Mouse (Mus musculus): ENCODE measurements at regions not wholly inside any gene's neighbourhood (a gene's known extent, or its start where the extent isn't known, plus 50 kb on each side); places are given as distances from the start of the nearest gene placed in this dataset.
A peak's percentile ranks its signal among the peaks of the same experiment; 100 is the strongest.

DNA sequence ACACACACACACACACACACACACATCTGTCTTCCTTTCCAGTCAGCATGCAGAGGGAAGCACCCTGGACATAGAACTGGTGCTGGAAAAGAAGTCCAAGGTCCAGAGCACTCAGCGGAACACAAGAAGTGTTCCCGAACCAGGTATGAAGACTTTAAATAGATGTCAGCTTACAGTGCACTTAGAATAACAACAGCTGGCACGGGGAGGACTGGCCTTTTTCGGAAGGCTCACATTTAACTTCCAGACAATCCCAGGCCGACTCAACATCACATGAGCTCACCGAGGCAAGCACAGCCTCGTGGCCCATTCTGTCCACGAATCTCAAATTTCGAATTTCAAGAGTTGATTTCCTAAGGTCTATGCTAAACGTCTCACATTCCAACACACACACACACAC, 70.9 kb upstream of the Slc25a33 start:
- no peak for DNase-seq (ENCODE audit: low spot score in 2 of 2)

DNA sequence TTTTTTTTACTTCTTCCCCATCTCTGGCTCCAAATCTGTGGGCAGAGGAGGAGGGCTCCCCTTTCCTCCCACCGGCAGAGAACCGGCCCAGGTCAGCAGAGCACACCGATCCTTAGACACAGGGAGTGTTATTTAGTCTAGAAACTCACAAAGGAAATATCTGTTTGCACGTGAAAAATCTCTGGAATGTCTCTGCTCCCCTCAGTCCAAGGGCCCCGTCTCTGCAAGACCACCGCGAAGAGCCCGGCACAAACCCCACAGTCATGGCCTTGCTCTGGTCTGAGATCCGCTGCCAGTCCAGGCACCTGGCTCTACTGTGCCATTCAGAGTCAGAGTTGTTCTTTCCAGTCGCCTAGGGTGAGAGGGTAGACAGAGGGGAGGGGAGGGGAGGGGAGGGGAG, 69.7 kb upstream of the Slc25a33 start:
- DNase-seq (ENCODE audit: low spot score in 2 of 2) = no peak

DNA sequence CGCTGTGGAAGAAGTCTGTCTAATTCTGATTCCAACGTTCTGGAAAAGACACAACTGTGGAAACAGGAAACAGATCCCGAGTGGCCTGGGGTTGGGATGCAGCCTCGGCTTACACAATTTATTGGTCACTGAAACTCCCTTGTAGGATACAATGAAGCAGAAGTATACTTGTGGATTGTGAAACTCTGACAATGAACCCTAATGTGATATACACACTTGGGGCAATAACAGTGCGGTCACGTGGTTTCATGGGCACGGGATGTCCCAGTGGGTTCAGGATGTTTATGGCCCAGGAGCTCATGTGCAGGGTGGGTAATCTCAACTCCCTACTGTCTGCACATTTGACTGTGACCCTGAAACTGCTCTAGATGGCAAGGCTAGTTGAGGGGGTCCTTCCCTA, 68.8 kb upstream of the Slc25a33 start:
- no peak for DNase-seq (ENCODE audit: low spot score in 2 of 2)

DNA sequence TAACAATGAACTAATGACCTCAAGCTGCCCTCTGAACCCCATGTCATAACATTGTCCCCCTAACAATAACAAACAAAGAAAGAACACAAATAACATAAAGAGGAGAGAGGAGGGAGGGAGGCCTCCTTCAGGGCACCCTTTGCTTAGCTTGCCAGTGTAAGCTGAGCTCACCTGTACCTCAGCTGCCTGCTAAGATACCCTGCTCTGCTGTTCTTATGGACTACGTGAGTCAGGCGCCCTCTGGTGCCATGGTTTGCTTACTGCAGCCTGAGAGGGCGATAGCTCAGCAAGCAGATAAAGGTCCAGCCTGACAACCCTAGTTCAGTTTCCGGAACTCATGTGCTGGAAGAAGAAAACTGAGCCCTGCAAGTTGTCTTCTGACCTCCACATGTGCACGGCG, 67.8 kb upstream of the Slc25a33 start:
- DNase-seq (ENCODE audit: low spot score in 2 of 2) = peak in 1 of 2 experiments; percentile 38

DNA sequence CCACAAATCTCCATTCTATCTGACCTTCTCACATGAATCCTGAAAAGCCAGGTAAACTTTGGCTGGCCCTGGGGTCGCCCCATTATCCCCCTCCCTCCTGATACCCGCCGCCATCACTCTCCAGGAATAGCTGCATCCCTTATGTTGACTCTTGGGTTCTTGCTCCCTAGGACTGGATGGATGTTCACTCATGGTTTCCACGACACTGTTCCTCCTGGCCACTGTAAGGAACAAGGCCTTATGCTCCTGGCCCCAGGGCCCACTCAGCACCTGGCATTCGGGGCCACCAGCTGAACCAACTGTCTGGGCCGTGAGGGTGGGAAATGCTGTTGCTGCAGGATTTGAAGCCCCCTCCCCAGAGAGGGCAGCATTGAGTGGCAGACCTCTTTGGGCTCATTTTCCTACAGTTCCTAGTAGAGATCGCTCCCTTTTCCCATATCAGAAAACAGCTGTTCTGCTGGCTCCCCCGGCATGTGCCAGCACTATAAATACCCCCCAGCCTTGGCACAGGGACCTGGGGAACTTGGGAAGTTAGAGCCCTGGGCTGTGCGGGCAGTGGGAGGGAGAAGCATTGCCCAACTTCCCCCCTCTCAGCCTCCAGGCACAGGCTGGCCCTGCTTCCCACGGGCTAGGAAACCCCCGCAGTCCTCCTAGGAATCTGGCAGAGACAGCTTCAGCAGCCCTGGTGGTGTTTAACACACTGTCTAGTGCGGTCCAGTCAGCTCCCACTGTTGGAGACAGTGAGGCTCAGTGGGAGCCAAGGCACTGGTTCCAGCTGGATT, 66.6 kb upstream of the Slc25a33 start:
- peak; percentile 81 to 87 for DNase-seq (ENCODE audit: low spot score in 2 of 2)

DNA sequence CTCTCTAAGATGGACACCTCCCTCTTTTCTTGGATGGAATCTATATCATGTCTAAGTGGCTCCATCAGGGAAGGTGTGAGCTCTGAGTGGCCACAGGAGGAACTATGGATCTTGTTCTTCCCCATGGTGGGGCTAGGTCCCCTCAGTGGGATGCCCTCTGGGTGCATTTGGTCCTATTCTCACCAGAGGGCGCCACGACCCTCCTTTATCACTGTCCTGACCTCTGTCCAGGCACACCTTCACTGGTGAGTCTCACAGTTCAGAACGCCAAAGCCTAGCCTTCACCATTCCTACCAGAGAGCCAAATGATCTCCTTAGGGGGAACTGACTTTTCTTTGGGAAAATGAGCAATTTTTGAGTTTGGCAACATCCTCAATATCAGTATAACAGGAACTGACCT, 64.6 kb upstream of the Slc25a33 start:
- no peak for DNase-seq (ENCODE audit: low spot score in 2 of 2)

DNA sequence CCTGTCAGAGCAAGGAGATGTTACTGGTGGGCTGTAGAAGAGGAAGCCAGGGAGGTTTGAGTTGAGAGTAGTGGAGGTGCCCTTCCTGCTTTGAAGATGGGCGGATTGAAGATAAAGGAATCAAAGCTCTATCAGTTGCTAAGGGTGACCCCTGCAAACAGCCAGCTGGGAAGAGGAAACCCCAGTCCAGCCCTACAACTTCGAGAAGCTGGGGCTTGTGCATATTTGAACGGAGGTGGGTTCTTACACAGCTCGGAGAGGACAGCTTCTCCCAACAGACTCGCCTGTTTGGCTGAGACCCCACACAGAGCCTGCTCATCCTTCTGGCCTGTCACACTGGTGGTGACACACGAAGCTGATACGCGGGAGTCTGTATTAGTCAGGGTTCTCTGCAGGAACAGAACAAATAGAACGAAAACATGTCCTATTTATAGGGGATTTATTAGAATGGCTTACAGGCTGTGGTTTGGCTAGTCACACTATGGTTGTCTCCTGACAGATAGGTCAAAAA, 60.6 kb upstream of the Slc25a33 start:
- no peak for DNase-seq (ENCODE audit: low spot score in 2 of 2)

DNA sequence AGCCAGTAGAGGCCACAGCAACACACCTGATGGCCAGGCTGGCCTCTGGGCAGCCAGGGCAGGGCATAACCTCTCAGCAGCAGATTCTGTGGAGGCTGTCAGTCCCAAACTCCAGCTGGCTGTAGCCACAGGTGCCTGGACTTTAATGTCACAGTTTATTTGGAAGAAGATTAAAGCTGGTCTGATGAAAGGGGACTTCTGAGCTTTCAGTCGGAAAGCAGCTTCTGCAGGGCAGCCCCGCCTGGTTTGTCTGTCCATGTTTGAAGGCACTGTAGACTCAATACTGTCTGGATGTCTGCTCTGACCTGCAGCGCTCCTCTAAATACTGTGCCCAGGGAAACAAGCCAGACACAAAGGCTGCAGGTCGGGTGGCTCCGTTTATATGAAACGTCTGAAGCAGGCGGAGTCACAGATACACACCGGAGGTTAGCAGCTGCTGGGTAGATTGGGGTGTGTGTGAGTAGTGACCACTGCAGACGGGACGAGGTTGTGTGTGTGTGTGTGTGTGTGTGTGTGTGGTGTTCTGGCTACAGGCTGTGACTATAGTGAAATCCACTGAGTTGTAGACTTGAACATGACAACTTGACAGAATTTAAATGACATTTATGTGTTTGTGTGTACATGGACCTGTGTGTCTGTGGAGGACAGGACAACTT, 58.5 kb upstream of the Slc25a33 start:
- DNase-seq (ENCODE audit: low spot score in 2 of 2) = no peak

DNA sequence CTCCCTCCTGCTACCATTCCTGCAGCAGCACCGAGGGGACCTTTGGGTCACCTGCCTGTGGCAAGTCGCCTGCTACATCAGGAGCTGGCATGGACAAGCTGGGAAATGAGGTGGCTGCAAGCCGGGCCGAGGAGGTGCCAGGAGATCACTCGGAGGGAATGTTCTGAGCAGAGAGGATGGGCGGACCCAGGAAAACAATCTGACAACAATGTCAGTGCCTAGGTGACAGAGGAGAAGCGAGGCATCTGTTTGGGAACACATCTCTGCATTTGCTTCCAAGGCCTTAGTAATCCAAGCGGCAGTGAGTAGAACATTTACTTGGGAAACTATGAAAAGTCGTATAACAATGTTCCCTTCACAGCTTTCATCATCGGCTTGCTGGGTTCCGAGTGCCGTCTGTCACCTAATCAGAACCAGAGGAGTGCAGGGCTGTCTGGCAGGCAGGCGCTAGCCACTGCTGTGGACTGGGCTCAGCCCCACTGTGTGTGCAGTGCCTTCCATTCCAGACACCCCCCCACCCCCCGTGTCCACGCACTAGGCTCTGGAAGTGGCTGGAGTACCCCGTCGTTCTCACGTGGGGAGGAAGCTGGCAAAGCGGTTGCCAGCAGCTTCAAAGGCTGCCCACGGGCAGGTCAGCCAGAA, 56.6 kb upstream of the Slc25a33 start:
- DNase-seq (ENCODE audit: low spot score in 2 of 2) = no peak

DNA sequence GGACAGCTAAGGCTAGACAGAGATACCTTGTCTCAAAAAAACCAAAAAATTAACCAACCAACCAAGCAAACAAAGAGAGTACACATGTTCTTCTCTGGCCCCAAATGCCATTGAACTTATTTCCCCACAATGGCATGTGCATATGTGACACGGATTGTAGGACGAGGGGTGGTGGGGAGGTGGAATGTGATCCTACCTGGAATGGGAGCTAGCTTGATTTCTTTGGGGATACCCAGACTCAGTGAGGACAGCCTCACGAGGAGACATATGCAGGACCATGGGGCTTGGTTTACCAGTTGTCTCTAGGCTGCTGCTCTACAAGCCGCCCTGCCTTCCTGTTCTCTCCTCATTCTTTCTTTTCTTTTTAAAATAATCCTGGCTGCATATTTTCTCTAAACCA, 55.9 kb upstream of the Slc25a33 start:
- DNase-seq (ENCODE audit: low spot score in 2 of 2) = no peak

DNA sequence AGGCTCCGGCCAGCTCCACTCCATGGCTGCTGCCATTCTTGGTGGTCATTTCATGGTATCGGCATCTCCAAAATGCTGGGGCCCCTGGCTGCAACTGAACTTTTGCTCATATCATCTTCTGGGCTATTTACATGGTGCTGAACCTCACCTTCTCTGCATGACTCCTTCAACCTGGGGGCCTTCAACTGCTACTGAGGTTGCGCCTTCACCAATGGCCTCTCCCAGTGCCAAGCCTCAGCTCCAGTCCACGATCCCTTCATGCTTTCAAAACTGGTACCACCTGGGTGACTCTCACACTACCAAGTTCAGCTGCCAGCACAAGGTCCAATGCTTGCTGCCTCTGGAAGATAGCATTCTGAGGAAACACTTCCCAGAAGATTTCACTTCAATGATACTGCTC, 53.7 kb upstream of the Slc25a33 start:
- no peak for DNase-seq (ENCODE audit: low spot score in 2 of 2)
